Comparison of ENCODE assay signal across 22 mouse cellular contexts in genomic region chr19:4516288-4516687, GRCm38 (mm10). TPM values are rescaled to one million over a fixed set of nuclear protein-coding genes. Genes with fewer than 3 reads are reported as not detected.
DNase-seq lines count a peak whose midpoint lies in the region; ATAC-seq and TF ChIP-seq lines count a peak whose summit lies in the region.
"Had no signal": no experiment of that assay in that cellular context is flagged by ENCODE, and none has a peak within 500 bp of the region (broad histone marks: within the 10 kb centered on the region; RNA-seq: fewer than 3 reads in every experiment).

No protein-coding gene starts in this region.

- no peak for DNase-seq in forebrain, embryonic 11.5 days (ENCODE audit: low spot score)
- DNase-seq in intestine, embryonic 14.5 days (ENCODE audit: low spot score) = no peak
- DNase-seq in 3T3-L1 (ENCODE audit: low read depth, low spot score) = peak; percentile 33
- no peak for DNase-seq in adrenal gland, postnatal 10 days
- no peak for DNase-seq in lung, postnatal 0 days (ENCODE audit: low spot score)
- DNase-seq: adrenal gland, adult 8-10 months; cerebellum, adult 18-20 months; kidney, adult 8-10 months; liver, embryonic 13.5 days; right cerebral cortex, postnatal 4 days; thymus, postnatal 14 days had no signal

- H3K36me3 ChIP-seq in forebrain, embryonic 12.5 days (replicated peaks) = no peaks in the 10 kb centered on the region
- H3K36me3 ChIP-seq in forebrain, embryonic 11.5 days (ENCODE audit: control insufficient read depth, insufficient read depth, low read length) = no peaks in the 10 kb centered on the region
- no peaks in the 10 kb centered on the region for H3K36me3 ChIP-seq in intestine, embryonic 14.5 days (ENCODE audit: control insufficient read depth, insufficient read depth, low read length)
- H3K36me3 ChIP-seq in intestine, postnatal 0 days (ENCODE audit: control insufficient read depth, insufficient read depth) = no peaks in the 10 kb centered on the region
- no peaks in the 10 kb centered on the region for H3K36me3 ChIP-seq in lung, postnatal 0 days (ENCODE audit: insufficient read depth, low read length)
- H3K36me3 ChIP-seq: heart, embryonic 13.5 days; liver, embryonic 13.5 days; lung, embryonic 15.5 days had no signal

- 70% methylated on average over 2 of the region's 2 CpGs for WGBS in forebrain, embryonic 12.5 days
- 70% methylated on average over 2 of the region's 2 CpGs for WGBS in forebrain, embryonic 11.5 days
- WGBS in intestine, embryonic 14.5 days = 59% methylated on average over 2 of the region's 2 CpGs
- WGBS in intestine, postnatal 0 days = 68% methylated on average over 2 of the region's 2 CpGs
- WGBS in lung, postnatal 0 days = 43% methylated on average over 2 of the region's 2 CpGs

- ATAC-seq in forebrain, embryonic 12.5 days (ENCODE audit: low FRiP score) = no peak
- no peak for ATAC-seq in forebrain, embryonic 11.5 days (replicated peaks; ENCODE audit: low FRiP score)
- no peak for ATAC-seq in intestine, embryonic 14.5 days (replicated peaks; ENCODE audit: low FRiP score, low TSS enrichment, low read depth)
- ATAC-seq in intestine, postnatal 0 days = no peak
- ATAC-seq in lung, postnatal 0 days = no peak
- ATAC-seq: forebrain, embryonic 16.5 days had no signal

- no peaks in the 10 kb centered on the region for H3K9me3 ChIP-seq in forebrain, embryonic 12.5 days
- no peaks in the 10 kb centered on the region for H3K9me3 ChIP-seq in forebrain, embryonic 11.5 days (ENCODE audit: control insufficient read depth, low read length)
- no peaks in the 10 kb centered on the region for H3K9me3 ChIP-seq in intestine, embryonic 14.5 days (ENCODE audit: control insufficient read depth, low read length)
- no peaks in the 10 kb centered on the region for H3K9me3 ChIP-seq in intestine, postnatal 0 days (ENCODE audit: control insufficient read depth)
- no peaks in the 10 kb centered on the region for H3K9me3 ChIP-seq in lung, postnatal 0 days (ENCODE audit: low read length)
- H3K9me3 ChIP-seq: heart, embryonic 13.5 days; liver, embryonic 13.5 days; lung, embryonic 15.5 days had no signal

- no peak for TF ChIP-seq POLR2A in embryonic fibroblast, embryonic 13.5 days (IDR thresholded peaks at IDR 0.05; ENCODE audit: low read depth, low read length)

- H3K9ac ChIP-seq in forebrain, embryonic 12.5 days = no peak overlapping the region
- no peak overlapping the region for H3K9ac ChIP-seq in forebrain, embryonic 11.5 days (ENCODE audit: low read length)
- no peak overlapping the region for H3K9ac ChIP-seq in intestine, embryonic 14.5 days (ENCODE audit: low read length)
- H3K9ac ChIP-seq in intestine, postnatal 0 days (ENCODE audit: low read depth, low read length) = no peak overlapping the region
- no peak overlapping the region for H3K9ac ChIP-seq in lung, postnatal 0 days (replicated peaks; ENCODE audit: low read depth)
- H3K9ac ChIP-seq: lung, embryonic 15.5 days had no signal

- peaks cover 7% of the 10 kb centered on the region for H3K4me1 ChIP-seq in forebrain, embryonic 12.5 days
- H3K4me1 ChIP-seq in forebrain, embryonic 11.5 days (replicated peaks; ENCODE audit: control insufficient read depth, insufficient read depth, low read length) = no peaks in the 10 kb centered on the region
- H3K4me1 ChIP-seq in intestine, embryonic 14.5 days (replicated peaks; ENCODE audit: control insufficient read depth, insufficient read depth, low read length) = peaks cover 8% of the 10 kb centered on the region
- H3K4me1 ChIP-seq in intestine, postnatal 0 days (replicated peaks; ENCODE audit: control insufficient read depth, insufficient read depth, low read length) = no peaks in the 10 kb centered on the region
- peaks cover 22% of the 10 kb centered on the region for H3K4me1 ChIP-seq in embryonic fibroblast, embryonic 13.5 days (ENCODE audit: control insufficient read depth, insufficient read depth, low read length)
- H3K4me1 ChIP-seq in lung, postnatal 0 days (ENCODE audit: insufficient read depth, low read depth, low read length) = no peaks in the 10 kb centered on the region; the same call in 1 of the 2 replicates

- H3K27me3 ChIP-seq in forebrain, embryonic 12.5 days = peaks cover 19% of the 10 kb centered on the region
- H3K27me3 ChIP-seq in forebrain, embryonic 11.5 days (ENCODE audit: control insufficient read depth, insufficient read depth, low read length) = no peaks in the 10 kb centered on the region
- no peaks in the 10 kb centered on the region; the same call in 1 of the 2 replicates for H3K27me3 ChIP-seq in intestine, embryonic 14.5 days (replicated peaks; ENCODE audit: control insufficient read depth, insufficient read depth, low read length)
- H3K27me3 ChIP-seq in intestine, postnatal 0 days (replicated peaks; ENCODE audit: control insufficient read depth, insufficient read depth, low read length) = no peaks in the 10 kb centered on the region; the same call in 1 of the 2 replicates
- no peaks in the 10 kb centered on the region for H3K27me3 ChIP-seq in lung, postnatal 0 days (replicated peaks; ENCODE audit: insufficient read depth, low read length)
- H3K27me3 ChIP-seq: CH12.LX; lung, embryonic 15.5 days had no signal

- no peak for TF ChIP-seq EP300 in lung, postnatal 0 days (IDR thresholded peaks at IDR 0.05)

- H3K4me3 ChIP-seq in forebrain, embryonic 12.5 days (replicated peaks) = no peak overlapping the region
- no peak overlapping the region for H3K4me3 ChIP-seq in forebrain, embryonic 11.5 days (ENCODE audit: low read depth, low read length)
- H3K4me3 ChIP-seq in intestine, embryonic 14.5 days (ENCODE audit: low read depth, low read length) = no peak overlapping the region
- H3K4me3 ChIP-seq in intestine, postnatal 0 days (ENCODE audit: low read depth, low read length) = no peak overlapping the region
- H3K4me3 ChIP-seq in embryonic fibroblast, embryonic 13.5 days (ENCODE audit: insufficient read depth, low read length) = no peak overlapping the region
- H3K4me3 ChIP-seq in lung, postnatal 0 days (ENCODE audit: low read depth, low read length) = no peak overlapping the region
- H3K4me3 ChIP-seq: heart, embryonic 13.5 days; liver, embryonic 13.5 days; lung, embryonic 15.5 days had no signal

- no peak overlapping the region for H3K4me2 ChIP-seq in forebrain, embryonic 12.5 days
- H3K4me2 ChIP-seq in forebrain, embryonic 11.5 days (ENCODE audit: low read depth, low read length, severe bottlenecking) = no peak overlapping the region
- no peak overlapping the region for H3K4me2 ChIP-seq in intestine, embryonic 14.5 days (ENCODE audit: low read length)
- H3K4me2 ChIP-seq in intestine, postnatal 0 days (replicated peaks; ENCODE audit: low read depth) = no peak overlapping the region
- no peak overlapping the region for H3K4me2 ChIP-seq in lung, postnatal 0 days (replicated peaks; ENCODE audit: low read depth, low read length)
- H3K4me2 ChIP-seq: heart, embryonic 13.5 days; liver, embryonic 13.5 days; lung, embryonic 15.5 days had no signal

- H3K27ac ChIP-seq in forebrain, embryonic 12.5 days = peak overlapping the region; percentile 42; the same call in 1 of the 2 replicates
- H3K27ac ChIP-seq in forebrain, embryonic 11.5 days (ENCODE audit: low read depth, low read length) = no peak overlapping the region
- H3K27ac ChIP-seq in intestine, embryonic 14.5 days (ENCODE audit: low read depth) = peak overlapping the region; percentile 51; the same call in 1 of the 2 replicates
- H3K27ac ChIP-seq in intestine, postnatal 0 days (ENCODE audit: low read depth, low read length) = no peak overlapping the region
- peak overlapping the region; percentile 20; the same call in 1 of the 2 replicates for H3K27ac ChIP-seq in embryonic fibroblast, embryonic 13.5 days (ENCODE audit: insufficient read depth, low read length)
- no peak overlapping the region for H3K27ac ChIP-seq in lung, postnatal 0 days (ENCODE audit: low read length)
- H3K27ac ChIP-seq: lung, embryonic 15.5 days had no signal

- no peak for TF ChIP-seq CTCF in intestine, postnatal 0 days (IDR thresholded peaks at IDR 0.05; ENCODE audit: low read depth)
- no peak for TF ChIP-seq CTCF in embryonic fibroblast, embryonic 13.5 days (IDR thresholded peaks at IDR 0.05; ENCODE audit: borderline replicate concordance, insufficient read depth, low read length)
- no peak for TF ChIP-seq CTCF in lung, postnatal 0 days (IDR thresholded peaks at IDR 0.05)

RNA-seq across cellular contexts. Expression of gene Pcx, which starts 6.0 kb away (rescaled TPM):
- 19.2 and 20.0 TPM in 2 replicates for polyA plus RNA-seq in forebrain, embryonic 12.5 days (2016; fragmentation: Nextera tagmentation; extraction: Ambion mirVana)
- 18.5 and 19.3 TPM in 2 replicates for polyA plus RNA-seq in forebrain, embryonic 11.5 days (2014; fragmentation: Nextera tagmentation; extraction: Ambion mirVana)
- polyA plus RNA-seq in intestine, embryonic 14.5 days (2014; fragmentation: Nextera tagmentation; extraction: Ambion mirVana) = 8.5 and 9.7 TPM in 2 replicates
- polyA plus RNA-seq in intestine, postnatal 0 days (2015; fragmentation: Nextera tagmentation; extraction: Ambion mirVana) = 6.1 and 7.0 TPM in 2 replicates
- 16.4 and 17.3 TPM in 2 replicates for polyA plus RNA-seq in embryonic fibroblast, embryonic 13.5 days (2011; ENCODE audit: insufficient read length, low read depth, missing spikeins)
- 100 to 1,000 TPM; 330 to 427 TPM for total RNA-seq in adrenal gland, postnatal 10 days (2021)
- 38.6 and 40.9 TPM in 2 replicates for polyA plus RNA-seq in lung, postnatal 0 days (2015; fragmentation: Nextera tagmentation; extraction: Ambion mirVana)

RNA-seq across cellular contexts. Expression of gene 2010003K11Rik, which starts 17.9 kb away (rescaled TPM):
- not detected in 2 replicates for polyA plus RNA-seq in forebrain, embryonic 12.5 days (2016; fragmentation: Nextera tagmentation; extraction: Ambion mirVana)
- polyA plus RNA-seq in forebrain, embryonic 11.5 days (2014; fragmentation: Nextera tagmentation; extraction: Ambion mirVana) = not detected in 2 replicates
- not detected in 2 replicates for polyA plus RNA-seq in intestine, embryonic 14.5 days (2014; fragmentation: Nextera tagmentation; extraction: Ambion mirVana)
- polyA plus RNA-seq in intestine, postnatal 0 days (2015; fragmentation: Nextera tagmentation; extraction: Ambion mirVana) = 156 and 165 TPM in 2 replicates
- polyA plus RNA-seq in embryonic fibroblast, embryonic 13.5 days (2011; ENCODE audit: insufficient read length, low read depth, missing spikeins) = not detected in 2 replicates
- 10 to 100 TPM in 1 of 2 experiments, 1 to 10 TPM in 1; 9.4 to 16.1 TPM for total RNA-seq in adrenal gland, postnatal 10 days (2021)
- polyA plus RNA-seq in lung, postnatal 0 days (2015; fragmentation: Nextera tagmentation; extraction: Ambion mirVana) = 0.12 and 0.20 TPM in 2 replicates
- total RNA-seq: CH12.LX; granulocyte monocyte progenitor cell, adult 5-6 weeks; hematopoietic stem cell, adult 5-6 weeks; layer of hippocampus, postnatal 14 days; left cerebral cortex, postnatal 36 days had no signal
- polyA plus RNA-seq: forebrain, embryonic 16.5 days; heart, embryonic 13.5 days; liver, embryonic 13.5 days; lung, embryonic 15.5 days had no signal

RNA-seq across cellular contexts. Expression of gene Syt12, which starts 39.0 kb away (rescaled TPM):
- 1.3 and 2.7 TPM in 2 replicates for polyA plus RNA-seq in forebrain, embryonic 12.5 days (2016; fragmentation: Nextera tagmentation; extraction: Ambion mirVana)
- polyA plus RNA-seq in forebrain, embryonic 11.5 days (2014; fragmentation: Nextera tagmentation; extraction: Ambion mirVana) = 1.1 and 1.7 TPM in 2 replicates
- polyA plus RNA-seq in intestine, embryonic 14.5 days (2014; fragmentation: Nextera tagmentation; extraction: Ambion mirVana) = 0.27 and 0.47 TPM in 2 replicates
- 0.23 and 0.26 TPM in 2 replicates for polyA plus RNA-seq in intestine, postnatal 0 days (2015; fragmentation: Nextera tagmentation; extraction: Ambion mirVana)
- 1.4 and 1.9 TPM in 2 replicates for polyA plus RNA-seq in embryonic fibroblast, embryonic 13.5 days (2011; ENCODE audit: insufficient read length, low read depth, missing spikeins)
- total RNA-seq in adrenal gland, postnatal 10 days (2021) = 10 to 100 TPM; 18.8 to 22.7 TPM
- polyA plus RNA-seq in lung, postnatal 0 days (2015; fragmentation: Nextera tagmentation; extraction: Ambion mirVana) = 1.0 and 1.3 TPM in 2 replicates
- total RNA-seq: granulocyte monocyte progenitor cell, adult 5-6 weeks; hematopoietic stem cell, adult 5-6 weeks had no signal

Comparison
In these comparisons a context has a peak if more than half of its experiments do, and no peak if none do; other contexts are left out.
1. H3K27ac ChIP-seq: peak in forebrain, embryonic 12.5 days (single experiment), intestine, embryonic 14.5 days (single experiment) and embryonic fibroblast, embryonic 13.5 days (single experiment); none in forebrain, embryonic 11.5 days (single experiment), intestine, postnatal 0 days (single experiment) and lung, postnatal 0 days (single experiment).
2. RNA of gene 2010003K11Rik, which starts 17.9 kb away (polyA plus RNA-seq): 156 to 165 TPM in intestine, postnatal 0 days; 0.12 to 0.20 TPM in lung, postnatal 0 days, not detected in intestine, embryonic 14.5 days, not detected in forebrain, embryonic 12.5 days, not detected in forebrain, embryonic 11.5 days and not detected in embryonic fibroblast, embryonic 13.5 days; every median in the first group is over 100 times any median in the second.